Mouse (Mus musculus): ENCODE results near the gene Lce3e. TPM values are rescaled to one million over a fixed set of nuclear protein-coding genes. Genes with fewer than 3 reads are reported as not detected.

Lce3e gene
- total RNA-seq, 1 experiment = not detected

GRCm38 (mm10) chr3:93000621-93001020 lies 33.8 kb downstream of the Lce3e start:
- in situ Hi-C loops (cut with MboI; ENCODE audit: low sequenced_read_pairs in 2 of 2, unreplicated experiment in 2 of 2) = no loop called here
- Histone ChIP-seq H3K4me3 (ENCODE audit: insufficient read depth in 1 of 2, low read depth in 1 of 2, low read length in 2 of 2, poor library complexity in 1 of 2, severe bottlenecking in 1 of 2) (no peak overlapping the region), H3K9ac (ENCODE audit: insufficient read depth, low read depth, low read length, poor library complexity, severe bottlenecking) (no peak overlapping the region), H3K9me3 (ENCODE audit: control insufficient read depth, insufficient read depth, low read depth, low read length) (no peaks in the 10 kb centered on the region), H3K36me3 (ENCODE audit: control insufficient read depth, insufficient read depth, low read length, poor library complexity, severe bottlenecking) (no peaks in the 10 kb centered on the region), H3K27ac (ENCODE audit: insufficient read depth, low read depth, low read length, poor library complexity, severe bottlenecking) (no peak overlapping the region), H3K4me1 (ENCODE audit: control insufficient read depth in 2 of 2, insufficient read depth in 2 of 2, low read length in 2 of 2, poor library complexity in 1 of 2) (no peaks in the 10 kb centered on the region)
- DNase-seq (ENCODE audit: low read depth, low spot score) = no peak
- TF ChIP-seq ZC3H11A (IDR thresholded peaks at IDR 0.05; ENCODE audit: borderline replicate concordance, low read depth, low read length) (no peak), CHD2 (IDR thresholded peaks at IDR 0.05; ENCODE audit: low read depth, low read length) (no peak), ZNF384 (IDR thresholded peaks at IDR 0.05; ENCODE audit: low read depth, low read length) (no peak), MAFK (IDR thresholded peaks at IDR 0.05; ENCODE audit: insufficient read depth, low read depth, low read length) (no peak), HCFC1 (IDR thresholded peaks at IDR 0.05; ENCODE audit: borderline replicate concordance, insufficient read depth, low read length) (no peak)

- no peaks in the 10 kb centered on the region for H3K9me3 ChIP-seq (ENCODE audit: control insufficient read depth, insufficient read depth, low read depth, low read length)
- DNase-seq (ENCODE audit: low read depth, low spot score) = no peak
- no peak overlapping the region for H3K4me3 ChIP-seq (ENCODE audit: insufficient read depth in 1 of 2, low read depth in 1 of 2, low read length in 2 of 2, poor library complexity in 1 of 2, severe bottlenecking in 1 of 2)
- H3K9ac ChIP-seq (ENCODE audit: insufficient read depth, low read depth, low read length, poor library complexity, severe bottlenecking) = no peak overlapping the region
- H3K4me1 ChIP-seq (ENCODE audit: control insufficient read depth in 2 of 2, insufficient read depth in 2 of 2, low read length in 2 of 2, poor library complexity in 1 of 2) = no peaks in the 10 kb centered on the region
- TF ChIP-seq HCFC1 (IDR thresholded peaks at IDR 0.05; ENCODE audit: borderline replicate concordance, insufficient read depth, low read length) (no peak), MAFK (IDR thresholded peaks at IDR 0.05; ENCODE audit: insufficient read depth, low read depth, low read length) (no peak), CHD2 (IDR thresholded peaks at IDR 0.05; ENCODE audit: low read depth, low read length) (no peak), ZC3H11A (IDR thresholded peaks at IDR 0.05; ENCODE audit: borderline replicate concordance, low read depth, low read length) (no peak), ZNF384 (IDR thresholded peaks at IDR 0.05; ENCODE audit: low read depth, low read length) (no peak)
- in situ Hi-C loops (cut with MboI; ENCODE audit: low sequenced_read_pairs in 2 of 2, unreplicated experiment in 2 of 2) = no loop called here
- no peak overlapping the region for H3K27ac ChIP-seq (ENCODE audit: insufficient read depth, low read depth, low read length, poor library complexity, severe bottlenecking)
- H3K36me3 ChIP-seq (ENCODE audit: control insufficient read depth, insufficient read depth, low read length, poor library complexity, severe bottlenecking) = no peaks in the 10 kb centered on the region
Observed at GRCm38 (mm10) chr3:93002843-93003242, 36.0 kb downstream of the Lce3e start.

- in situ Hi-C loops (cut with MboI; ENCODE audit: low sequenced_read_pairs in 2 of 2, unreplicated experiment in 2 of 2) = no loop called here
- Histone ChIP-seq H3K36me3 (ENCODE audit: control insufficient read depth, insufficient read depth, low read length, poor library complexity, severe bottlenecking) (no peaks in the 10 kb centered on the region), H3K4me3 (ENCODE audit: insufficient read depth in 1 of 2, low read depth in 1 of 2, low read length in 2 of 2, poor library complexity in 1 of 2, severe bottlenecking in 1 of 2) (peak overlapping the region; percentile 45 to 53), H3K4me1 (ENCODE audit: control insufficient read depth in 2 of 2, insufficient read depth in 2 of 2, low read length in 2 of 2, poor library complexity in 1 of 2) (peaks cover 0 to 6% of the 10 kb centered on the region in 2 experiments; a peak in 2 of 4 replicates), H3K9ac (ENCODE audit: insufficient read depth, low read depth, low read length, poor library complexity, severe bottlenecking) (0 out of 2 replicates have a peak overlapping the region, but pooled peaks have one; percentile 12), H3K27ac (ENCODE audit: insufficient read depth, low read depth, low read length, poor library complexity, severe bottlenecking) (no peak overlapping the region), H3K9me3 (ENCODE audit: control insufficient read depth, insufficient read depth, low read depth, low read length) (no peaks in the 10 kb centered on the region)
- no peak for DNase-seq (ENCODE audit: low read depth, low spot score)
- TF ChIP-seq CHD2 (IDR thresholded peaks at IDR 0.05; ENCODE audit: low read depth, low read length) (no peak), HCFC1 (IDR thresholded peaks at IDR 0.05; ENCODE audit: borderline replicate concordance, insufficient read depth, low read length) (no peak), ZNF384 (IDR thresholded peaks at IDR 0.05; ENCODE audit: low read depth, low read length) (no peak), ZC3H11A (IDR thresholded peaks at IDR 0.05; ENCODE audit: borderline replicate concordance, low read depth, low read length) (no peak), MAFK (IDR thresholded peaks at IDR 0.05; ENCODE audit: insufficient read depth, low read depth, low read length) (no peak)
Observed at GRCm38 (mm10) chr3:93014378-93014801, 47.5 kb downstream of the Lce3e start.

- no peak overlapping the region; the same call in 1 of the 2 replicates for H3K27ac ChIP-seq (ENCODE audit: insufficient read depth, low read depth, low read length, poor library complexity, severe bottlenecking)
- H3K4me3 ChIP-seq (ENCODE audit: insufficient read depth in 1 of 2, low read depth in 1 of 2, low read length in 2 of 2, poor library complexity in 1 of 2, severe bottlenecking in 1 of 2) = peak overlapping the region in 1 of 2 experiments; percentile 53; a peak in 1 of 4 replicates
- no peaks in the 10 kb centered on the region for H3K9me3 ChIP-seq (ENCODE audit: control insufficient read depth, insufficient read depth, low read depth, low read length)
- H3K9ac ChIP-seq (ENCODE audit: insufficient read depth, low read depth, low read length, poor library complexity, severe bottlenecking) = no peak overlapping the region
- TF ChIP-seq ZC3H11A (IDR thresholded peaks at IDR 0.05; ENCODE audit: borderline replicate concordance, low read depth, low read length) (no peak), HCFC1 (IDR thresholded peaks at IDR 0.05; ENCODE audit: borderline replicate concordance, insufficient read depth, low read length) (no peak), MAFK (IDR thresholded peaks at IDR 0.05; ENCODE audit: insufficient read depth, low read depth, low read length) (no peak), ZNF384 (IDR thresholded peaks at IDR 0.05; ENCODE audit: low read depth, low read length) (no peak), CHD2 (IDR thresholded peaks at IDR 0.05; ENCODE audit: low read depth, low read length) (no peak)
- H3K36me3 ChIP-seq (ENCODE audit: control insufficient read depth, insufficient read depth, low read length, poor library complexity, severe bottlenecking) = no peaks in the 10 kb centered on the region
- no peak for DNase-seq (ENCODE audit: low read depth, low spot score)
- peaks cover 0 to 6% of the 10 kb centered on the region in 2 experiments; a peak in 2 of 4 replicates for H3K4me1 ChIP-seq (ENCODE audit: control insufficient read depth in 2 of 2, insufficient read depth in 2 of 2, low read length in 2 of 2, poor library complexity in 1 of 2)
- in situ Hi-C loops (cut with MboI; ENCODE audit: low sequenced_read_pairs in 2 of 2, unreplicated experiment in 2 of 2) = no loop called here
Observed at GRCm38 (mm10) chr3:93014871-93015270, 48.0 kb downstream of the Lce3e start.

All from ES-E14 (cell line).